Mouse (Mus musculus): ENCODE data around the gene Glt28d2. TPM values are rescaled to one million over a fixed set of nuclear protein-coding genes. Genes with fewer than 3 reads are reported as not detected.
A peak's percentile ranks its signal among the peaks of the same experiment; 100 is the strongest.

Glt28d2 gene
- total and polyA plus RNA-seq, 2 experiments from 2014 or later, result 0.37 to 0.43 TPM

- no peak for DNase-seq (ENCODE audit: low spot score)
Observed at GRCm38 (mm10) chr3:85904371-85904770, 17.1 kb upstream of the Glt28d2 start.

GRCm38 (mm10) chr3:85895020-85895419 is 7.7 kb upstream of the Glt28d2 start:
- Histone ChIP-seq H3K9me3 (ENCODE audit: low read length) (no peaks in the 10 kb centered on the region), H3K27me3 (ENCODE audit: insufficient read depth, low read length) (no peaks in the 10 kb centered on the region), H3K4me3 (ENCODE audit: low read length) (no peak overlapping the region), H3K9ac (replicated peaks; ENCODE audit: low read length) (no peak overlapping the region), H3K4me2 (ENCODE audit: low read depth, low read length) (no peak overlapping the region), H3K27ac (no peak overlapping the region), H3K36me3 (ENCODE audit: insufficient read depth, low read length) (no peaks in the 10 kb centered on the region), H3K4me1 (ENCODE audit: insufficient read depth, low read length) (no peaks in the 10 kb centered on the region)
- TF ChIP-seq CTCF (IDR thresholded peaks at IDR 0.05; ENCODE audit: low read depth), result no peak
- ATAC-seq, result no peak
- no peak for DNase-seq (ENCODE audit: low spot score)
- 95% methylated on average over 5 of the region's 5 CpGs for WGBS

More at GRCm38 (mm10) chr3:85904371-85904770, 17.1 kb upstream of the Glt28d2 start:
- H3K9ac ChIP-seq (replicated peaks; ENCODE audit: low read length), result no peak overlapping the region
- H3K9me3 ChIP-seq (ENCODE audit: low read length), result no peaks in the 10 kb centered on the region
- H3K36me3 ChIP-seq (ENCODE audit: insufficient read depth, low read length), result no peaks in the 10 kb centered on the region
- H3K4me2 ChIP-seq (ENCODE audit: low read depth, low read length), result no peak overlapping the region
- H3K4me1 ChIP-seq (ENCODE audit: insufficient read depth, low read length), result no peaks in the 10 kb centered on the region
- ATAC-seq, result no peak
- H3K27ac ChIP-seq, result no peak overlapping the region
- no peaks in the 10 kb centered on the region for H3K27me3 ChIP-seq (ENCODE audit: insufficient read depth, low read length)
- H3K4me3 ChIP-seq (ENCODE audit: low read length), result no peak overlapping the region
- TF ChIP-seq CTCF (IDR thresholded peaks at IDR 0.05; ENCODE audit: low read depth), result no peak

- no peak overlapping the region for H3K9ac ChIP-seq (replicated peaks; ENCODE audit: low read length)
- no peak for TF ChIP-seq CTCF (IDR thresholded peaks at IDR 0.05; ENCODE audit: low read depth)
- H3K27ac ChIP-seq, result no peak overlapping the region
- no peaks in the 10 kb centered on the region for H3K36me3 ChIP-seq (ENCODE audit: insufficient read depth, low read length)
- no peak overlapping the region for H3K4me3 ChIP-seq (ENCODE audit: low read length)
- WGBS, result 55% methylated on average over 1 of the region's 1 CpGs
- 0 out of 2 replicates have a peak, but pooled peaks cover 3% of the 10 kb centered on the region for H3K27me3 ChIP-seq (ENCODE audit: insufficient read depth, low read length)
- H3K9me3 ChIP-seq (ENCODE audit: low read length), result no peaks in the 10 kb centered on the region
- no peak for ATAC-seq
- no peak for DNase-seq (ENCODE audit: low spot score)
- no peak overlapping the region for H3K4me2 ChIP-seq (ENCODE audit: low read depth, low read length)
- H3K4me1 ChIP-seq (ENCODE audit: insufficient read depth, low read length), result no peaks in the 10 kb centered on the region
Observed at GRCm38 (mm10) chr3:85891571-85891970, 4.3 kb upstream of the Glt28d2 start.

- H3K36me3 ChIP-seq (ENCODE audit: insufficient read depth, low read length), result no peaks in the 10 kb centered on the region
- 0 out of 2 replicates have a peak, but pooled peaks cover 3% of the 10 kb centered on the region for H3K27me3 ChIP-seq (ENCODE audit: insufficient read depth, low read length)
- no peaks in the 10 kb centered on the region for H3K4me1 ChIP-seq (ENCODE audit: insufficient read depth, low read length)
- TF ChIP-seq CTCF (IDR thresholded peaks at IDR 0.05; ENCODE audit: low read depth), result no peak
- DNase-seq (ENCODE audit: low spot score) (peak; percentile 12), ATAC-seq (peak; percentile 10; the same call in 1 of the 2 replicates)
- peak overlapping the region; percentile 98 for H3K4me2 ChIP-seq (ENCODE audit: low read depth, low read length)
- WGBS, result 15% methylated on average over 11 of the region's 11 CpGs
- H3K27ac ChIP-seq, result no peak overlapping the region
- no peaks in the 10 kb centered on the region for H3K9me3 ChIP-seq (ENCODE audit: low read length)
- no peak overlapping the region for H3K9ac ChIP-seq (replicated peaks; ENCODE audit: low read length)
- H3K4me3 ChIP-seq (ENCODE audit: low read length), result peak overlapping the region; percentile 57; the same call in 1 of the 2 replicates
Observed at GRCm38 (mm10) chr3:85888221-85888671, 930 bp upstream of the Glt28d2 start.

- Histone ChIP-seq H3K9me3 (ENCODE audit: low read length) (no peaks in the 10 kb centered on the region), H3K4me1 (ENCODE audit: insufficient read depth, low read length) (no peaks in the 10 kb centered on the region), H3K9ac (replicated peaks; ENCODE audit: low read length) (peak overlapping the region; percentile 40; the same call in 1 of the 2 replicates), H3K27me3 (ENCODE audit: insufficient read depth, low read length) (0 out of 2 replicates have a peak, but pooled peaks cover 3% of the 10 kb centered on the region), H3K4me2 (ENCODE audit: low read depth, low read length) (peak overlapping the region; percentile 98), H3K4me3 (ENCODE audit: low read length) (peak overlapping the region; percentile 57), H3K27ac (no peak overlapping the region), H3K36me3 (ENCODE audit: insufficient read depth, low read length) (no peaks in the 10 kb centered on the region)
- 4% methylated on average over 22 of the region's 22 CpGs for WGBS
- TF ChIP-seq CTCF (IDR thresholded peaks at IDR 0.05; ENCODE audit: low read depth), result no peak
- DNase-seq (ENCODE audit: low spot score), result no peak
- 0 out of 2 replicates have a peak, but pooled peaks have one; percentile 21 for ATAC-seq
Observed at GRCm38 (mm10) chr3:85886636-85887238, 579 bp downstream of the Glt28d2 start.

- Histone ChIP-seq H3K27ac (no peak overlapping the region), H3K4me1 (ENCODE audit: insufficient read depth, low read length) (no peaks in the 10 kb centered on the region), H3K27me3 (ENCODE audit: insufficient read depth, low read length) (0 out of 2 replicates have a peak, but pooled peaks cover 3% of the 10 kb centered on the region), H3K36me3 (ENCODE audit: insufficient read depth, low read length) (no peaks in the 10 kb centered on the region), H3K9me3 (ENCODE audit: low read length) (no peaks in the 10 kb centered on the region), H3K4me3 (ENCODE audit: low read length) (no peak overlapping the region), H3K4me2 (ENCODE audit: low read depth, low read length) (no peak overlapping the region), H3K9ac (replicated peaks; ENCODE audit: low read length) (no peak overlapping the region)
- ATAC-seq (no peak), DNase-seq (ENCODE audit: low spot score) (no peak)
- TF ChIP-seq CTCF (IDR thresholded peaks at IDR 0.05; ENCODE audit: low read depth), result no peak
- WGBS, result 36% methylated on average over 1 of the region's 1 CpGs
Observed at GRCm38 (mm10) chr3:85885906-85886305, 1.4 kb downstream of the Glt28d2 start.

- no peaks in the 10 kb centered on the region for H3K9me3 ChIP-seq (ENCODE audit: low read length)
- ATAC-seq (no peak), DNase-seq (ENCODE audit: low spot score) (no peak)
- no peak overlapping the region for H3K9ac ChIP-seq (replicated peaks; ENCODE audit: low read length)
- H3K4me2 ChIP-seq (ENCODE audit: low read depth, low read length), result no peak overlapping the region
- no peak for TF ChIP-seq CTCF (IDR thresholded peaks at IDR 0.05; ENCODE audit: low read depth)
- no peaks in the 10 kb centered on the region for H3K27me3 ChIP-seq (ENCODE audit: insufficient read depth, low read length)
- no peaks in the 10 kb centered on the region for H3K36me3 ChIP-seq (ENCODE audit: insufficient read depth, low read length)
- H3K4me1 ChIP-seq (ENCODE audit: insufficient read depth, low read length), result no peaks in the 10 kb centered on the region
- no peak overlapping the region for H3K27ac ChIP-seq
- H3K4me3 ChIP-seq (ENCODE audit: low read length), result no peak overlapping the region
- WGBS, result 90% methylated on average over 2 of the region's 2 CpGs
Observed at GRCm38 (mm10) chr3:85880687-85881086, 6.6 kb downstream of the Glt28d2 start.
